Mouse (Mus musculus) midbrain, embryonic 12.5 days (tissue): ENCODE measurements around the gene Nars2. TPM values are rescaled to one million over a fixed set of nuclear protein-coding genes. Genes with fewer than 3 reads are reported as not detected.

Experiments
- ATAC-seq: fragments of 200-750 bp; cut with Nextera tagmentation; 2 replicates; pipeline ENCODE4 v1.8.0; 2017; ENCODE audit warnings: low read depth, moderate TSS enrichment, moderate library complexity; ENCODE audit not compliant: low FRiP score
- H3K27ac ChIP-seq: fragments of 300-500 bp; sonication (generic); replicated peaks from 2 replicates; pipeline ENCODE4 v1.5.1; 2016; ENCODE audit warnings: mild to moderate bottlenecking
- H3K27me3 ChIP-seq: fragments of 300-500 bp; sonication (generic); 2 replicates; pipeline ENCODE4 v1.6.1; 2016; ENCODE audit warnings: mild to moderate bottlenecking
- H3K36me3 ChIP-seq: fragments of 300-500 bp; sonication (generic); 2 replicates; pipeline ENCODE4 v1.6.1; 2016
- H3K4me1 ChIP-seq: fragments of 300-500 bp; sonication (generic); 2 replicates; pipeline ENCODE4 v1.6.1; 2016
- H3K4me2 ChIP-seq: fragments of 300-500 bp; sonication (generic); replicated peaks from 2 replicates; pipeline ENCODE4 v1.6.1; 2016; ENCODE audit warnings: mild to moderate bottlenecking, moderate library complexity
- H3K4me3 ChIP-seq: fragments of 300-500 bp; sonication (generic); 2 replicates; pipeline ENCODE4 v1.5.1; 2016; ENCODE audit warnings: mild to moderate bottlenecking
- H3K9ac ChIP-seq: fragments of 300-500 bp; sonication (generic); replicated peaks from 2 replicates; pipeline ENCODE4 v1.6.1; 2016; ENCODE audit warnings: mild to moderate bottlenecking, moderate library complexity
- H3K9me3 ChIP-seq: fragments of 300-500 bp; sonication (generic); 2 replicates; pipeline ENCODE4 v1.6.1; 2016; ENCODE audit warnings: mild to moderate bottlenecking
- WGBS: fragments of 180-500 bp; shearing (Covaris S2); methylation state at CpG from one replicate; pipeline ENCODE4 v1.1.7; 2016; 5-methylcytosine and 5-hydroxymethylcytosine counted together
- polyA plus RNA-seq: library from polyadenylated mRNA; unstranded; fragments of >200 nt; fragmentation: Nextera tagmentation; extraction: Ambion mirVana; gene quantifications from 2 replicates; pipeline ENCODE4 v1.2.1, GENCODE M21; 2016

The Nars2 gene
- polyA plus RNA-seq, 1 experiment from 2014 or later, result 23.9 TPM

GRCm38 (mm10) chr7:97029151-97029550 lies 77.8 kb downstream of the Nars2 start:
- 95% methylated on average over 10 of the region's 10 CpGs for WGBS
- Histone ChIP-seq H3K27ac (no peak overlapping the region), H3K4me2 (no peak overlapping the region), H3K9ac (no peak overlapping the region), H3K36me3 (peaks cover 3% of the 10 kb centered on the region; the same call in 1 of the 2 replicates), H3K9me3 (no peaks in the 10 kb centered on the region), H3K4me3 (no peak overlapping the region), H3K4me1 (no peaks in the 10 kb centered on the region), H3K27me3 (no peaks in the 10 kb centered on the region)
- no peak for ATAC-seq

DNA sequence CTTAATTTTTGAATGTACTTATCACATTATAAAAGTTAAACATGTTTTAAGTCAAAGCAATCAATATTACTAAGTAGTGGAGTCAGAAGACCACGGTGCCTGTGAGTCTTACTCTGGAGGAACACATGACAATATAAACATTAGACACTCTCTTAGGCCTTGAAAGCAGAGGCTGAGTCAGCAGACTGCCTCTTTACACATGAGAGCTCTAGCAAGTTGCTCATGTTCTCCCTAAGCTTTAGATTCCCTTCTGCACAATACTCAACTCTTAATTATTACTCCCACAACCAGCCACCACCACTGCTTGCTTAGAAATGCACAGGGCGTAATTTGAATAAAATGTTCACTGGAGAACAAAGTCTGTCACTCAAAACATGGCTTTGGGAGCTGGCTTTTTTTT lies 81.1 kb downstream of the Nars2 start:
- 91% methylated on average over 2 of the region's 2 CpGs for WGBS
- no peak overlapping the region for H3K9ac ChIP-seq
- no peaks in the 10 kb centered on the region for H3K4me1 ChIP-seq
- no peak overlapping the region for H3K4me2 ChIP-seq
- no peak overlapping the region for H3K4me3 ChIP-seq
- H3K36me3 ChIP-seq, result 0 out of 2 replicates have a peak, but pooled peaks cover 3% of the 10 kb centered on the region
- no peak overlapping the region for H3K27ac ChIP-seq
- H3K9me3 ChIP-seq, result no peaks in the 10 kb centered on the region
- no peaks in the 10 kb centered on the region for H3K27me3 ChIP-seq
- ATAC-seq, result no peak

GRCm38 (mm10) chr7:97039641-97040040 lies 88.3 kb downstream of the Nars2 start:
- WGBS, result 70% methylated on average over 4 of the region's 4 CpGs
- Histone ChIP-seq H3K9me3 (no peaks in the 10 kb centered on the region), H3K4me2 (no peak overlapping the region), H3K27me3 (no peaks in the 10 kb centered on the region), H3K9ac (no peak overlapping the region), H3K27ac (no peak overlapping the region), H3K4me3 (no peak overlapping the region), H3K4me1 (no peaks in the 10 kb centered on the region), H3K36me3 (0 out of 2 replicates have a peak, but pooled peaks cover 3% of the 10 kb centered on the region)
- ATAC-seq, result no peak

DNA sequence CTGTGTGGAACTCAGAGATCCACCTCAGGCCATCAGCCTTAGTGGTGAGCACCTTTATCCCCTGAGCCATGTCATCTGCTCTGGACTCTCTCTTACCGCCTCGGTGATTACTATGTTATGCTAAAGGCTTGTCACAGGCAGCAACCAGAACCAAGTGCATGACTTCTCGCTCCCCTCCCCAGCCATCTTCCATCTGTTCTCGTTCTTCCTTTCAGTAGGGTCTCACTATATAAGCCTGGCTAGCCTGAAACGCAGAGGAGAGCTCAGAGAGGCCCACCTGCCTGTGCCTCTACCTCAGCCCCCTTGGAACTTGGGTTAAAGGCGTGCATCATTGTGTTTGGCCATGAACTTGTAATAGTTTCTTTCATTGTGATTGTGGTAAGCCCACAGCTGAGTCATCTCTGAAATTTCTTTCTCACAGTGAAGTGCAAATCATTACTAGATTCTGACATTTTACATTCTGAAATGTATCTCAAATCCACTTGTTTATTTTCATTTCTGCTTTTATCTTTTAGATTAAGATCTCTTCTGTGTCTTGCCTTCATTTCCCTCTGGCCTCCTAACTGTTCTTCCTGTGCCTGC lies 90.7 kb downstream of the Nars2 start:
- Histone ChIP-seq H3K4me1 (no peaks in the 10 kb centered on the region), H3K36me3 (0 out of 2 replicates have a peak, but pooled peaks cover 3% of the 10 kb centered on the region), H3K4me2 (no peak overlapping the region), H3K9ac (no peak overlapping the region), H3K27ac (no peak overlapping the region), H3K9me3 (no peaks in the 10 kb centered on the region), H3K27me3 (no peaks in the 10 kb centered on the region), H3K4me3 (no peak overlapping the region)
- no peak for ATAC-seq
- WGBS, result 94% methylated on average over 6 of the region's 6 CpGs

DNA sequence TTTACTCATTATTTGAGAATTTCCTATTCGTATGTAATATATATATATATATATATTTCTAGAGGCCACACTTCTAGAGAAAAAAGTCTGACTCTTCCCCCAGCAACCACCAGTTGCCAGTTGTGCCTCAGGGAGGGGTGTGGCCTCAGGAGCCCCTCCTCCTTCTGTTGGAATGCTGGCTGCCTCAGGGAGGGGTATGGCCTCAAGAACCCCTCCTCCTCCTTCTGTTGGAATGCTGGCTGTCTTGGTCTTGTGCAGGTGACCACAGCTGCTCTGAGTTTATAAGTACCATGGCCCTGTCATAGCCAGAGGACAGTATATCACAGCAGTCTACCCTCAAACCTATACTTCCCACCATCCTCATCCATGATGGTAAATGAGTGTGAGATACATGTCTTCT lies 91.7 kb downstream of the Nars2 start:
- WGBS, result 84% methylated on average over 1 of the region's 1 CpGs
- Histone ChIP-seq H3K4me2 (no peak overlapping the region), H3K4me1 (no peaks in the 10 kb centered on the region), H3K9me3 (no peaks in the 10 kb centered on the region), H3K9ac (no peak overlapping the region), H3K27me3 (no peaks in the 10 kb centered on the region), H3K36me3 (0 out of 2 replicates have a peak, but pooled peaks cover 3% of the 10 kb centered on the region), H3K4me3 (no peak overlapping the region), H3K27ac (no peak overlapping the region)
- ATAC-seq, result no peak

GRCm38 (mm10) chr7:97060966-97061365 lies 109.7 kb downstream of the Nars2 start:
- Histone ChIP-seq H3K9ac (no peak overlapping the region), H3K36me3 (no peaks in the 10 kb centered on the region), H3K4me3 (no peak overlapping the region), H3K4me1 (no peaks in the 10 kb centered on the region), H3K27me3 (no peaks in the 10 kb centered on the region), H3K4me2 (no peak overlapping the region), H3K27ac (no peak overlapping the region), H3K9me3 (no peaks in the 10 kb centered on the region)
- WGBS, result 97% methylated on average over 2 of the region's 2 CpGs
- no peak for ATAC-seq

GRCm38 (mm10) chr7:97071512-97071911 lies 120.2 kb downstream of the Nars2 start:
- Histone ChIP-seq H3K9ac (no peak overlapping the region), H3K9me3 (no peaks in the 10 kb centered on the region), H3K36me3 (no peaks in the 10 kb centered on the region), H3K4me3 (no peak overlapping the region), H3K27ac (no peak overlapping the region), H3K4me1 (no peaks in the 10 kb centered on the region), H3K27me3 (no peaks in the 10 kb centered on the region), H3K4me2 (no peak overlapping the region)
- no peak for ATAC-seq
- WGBS, result 92% methylated on average over 3 of the region's 3 CpGs

- Histone ChIP-seq H3K9me3 (no peaks in the 10 kb centered on the region), H3K36me3 (no peaks in the 10 kb centered on the region), H3K27ac (no peak overlapping the region), H3K4me1 (no peaks in the 10 kb centered on the region), H3K9ac (no peak overlapping the region), H3K4me2 (no peak overlapping the region), H3K27me3 (no peaks in the 10 kb centered on the region), H3K4me3 (no peak overlapping the region)
- ATAC-seq, result no peak
- WGBS, result 82% methylated on average over 5 of the region's 5 CpGs
These were observed 120.8 kb downstream of the Nars2 start for GRCm38 (mm10) chr7:97072061-97072460.

DNA sequence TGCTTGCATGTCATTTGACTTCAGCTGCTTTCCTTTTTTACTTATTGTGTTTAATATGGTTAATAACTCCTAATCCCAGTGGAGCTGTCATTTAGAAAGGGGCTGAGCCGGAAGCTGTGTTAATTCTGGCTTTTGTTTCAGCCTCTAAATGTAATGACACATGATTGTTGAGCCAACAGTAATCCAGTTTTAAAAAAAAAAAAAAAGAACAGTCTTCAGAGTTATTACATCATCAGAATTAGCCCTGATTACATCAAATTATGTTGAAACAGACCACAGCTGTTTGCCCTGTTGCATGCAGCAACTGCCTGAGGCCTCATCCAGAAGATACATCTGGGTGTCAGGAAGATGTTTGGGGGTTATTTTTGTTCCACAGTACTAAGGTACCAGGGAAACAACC lies 123.7 kb downstream of the Nars2 start:
- 79% methylated on average over 1 of the region's 1 CpGs for WGBS
- ATAC-seq, result no peak
- H3K4me2 ChIP-seq, result no peak overlapping the region

DNA sequence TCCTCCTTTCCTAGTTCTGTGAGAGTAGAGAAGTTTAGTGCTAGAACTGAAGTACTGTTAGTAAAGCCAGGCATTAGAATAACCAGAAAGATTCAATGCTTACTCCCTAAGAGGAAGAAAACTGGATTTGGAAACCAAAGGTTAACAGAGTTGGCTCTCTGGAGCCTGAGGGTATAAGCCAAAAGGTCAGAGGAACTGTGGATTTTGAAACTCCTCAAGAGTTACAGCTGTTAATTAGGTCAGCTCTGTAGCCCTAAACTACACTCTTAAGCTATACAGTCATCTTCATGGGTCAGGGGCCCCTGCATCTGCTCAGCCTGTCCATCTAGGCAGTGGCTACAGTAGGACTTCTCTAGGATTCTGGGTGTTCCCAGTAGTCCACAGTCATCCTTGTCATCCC lies 125.7 kb downstream of the Nars2 start:
- no peak overlapping the region for H3K4me3 ChIP-seq
- H3K9ac ChIP-seq, result no peak overlapping the region
- no peaks in the 10 kb centered on the region for H3K9me3 ChIP-seq
- H3K4me1 ChIP-seq, result no peaks in the 10 kb centered on the region
- H3K27me3 ChIP-seq, result no peaks in the 10 kb centered on the region
- H3K4me2 ChIP-seq, result no peak overlapping the region
- no peaks in the 10 kb centered on the region for H3K36me3 ChIP-seq
- H3K27ac ChIP-seq, result no peak overlapping the region
- no peak for ATAC-seq

More for the DNA sequence above, 123.7 kb downstream of the Nars2 start:
- Histone ChIP-seq H3K27me3 (no peaks in the 10 kb centered on the region), H3K4me1 (no peaks in the 10 kb centered on the region), H3K4me3 (no peak overlapping the region), H3K36me3 (no peaks in the 10 kb centered on the region), H3K27ac (no peak overlapping the region), H3K9me3 (no peaks in the 10 kb centered on the region), H3K9ac (no peak overlapping the region)

DNA sequence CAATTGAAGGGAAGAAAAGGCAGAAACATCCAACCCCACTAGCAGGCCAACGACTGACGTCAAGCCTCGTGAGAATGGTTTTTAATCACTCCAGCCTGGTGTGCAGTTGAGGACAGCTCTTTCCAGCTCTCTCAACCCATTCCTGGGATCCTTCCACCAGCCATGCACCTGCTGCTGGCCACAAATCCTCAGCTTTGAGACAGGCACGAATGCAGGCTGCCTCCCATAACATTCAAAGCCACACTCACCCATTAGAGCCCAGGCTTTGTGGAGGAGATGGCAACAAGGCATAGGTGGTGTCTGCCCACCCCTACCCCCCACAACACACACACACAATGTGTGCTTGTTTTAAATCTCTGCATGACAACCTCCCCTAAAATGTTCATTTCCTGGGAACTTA lies 127.4 kb downstream of the Nars2 start:
- Histone ChIP-seq H3K4me3 (no peak overlapping the region), H3K36me3 (no peaks in the 10 kb centered on the region), H3K27ac (no peak overlapping the region), H3K27me3 (0 out of 2 replicates have a peak, but pooled peaks cover 2% of the 10 kb centered on the region), H3K9ac (no peak overlapping the region), H3K9me3 (no peaks in the 10 kb centered on the region), H3K4me2 (no peak overlapping the region), H3K4me1 (peaks cover 13% of the 10 kb centered on the region)
- 52% methylated on average over 4 of the region's 4 CpGs for WGBS
- ATAC-seq, result no peak

GRCm38 (mm10) chr7:97079145-97079544 lies 127.8 kb downstream of the Nars2 start:
- H3K4me3 ChIP-seq, result no peak overlapping the region
- H3K27ac ChIP-seq, result no peak overlapping the region
- 15% methylated on average over 6 of the region's 6 CpGs for WGBS
- no peak for ATAC-seq
- H3K36me3 ChIP-seq, result no peaks in the 10 kb centered on the region
- H3K27me3 ChIP-seq, result 0 out of 2 replicates have a peak, but pooled peaks cover 2% of the 10 kb centered on the region
- no peak overlapping the region for H3K9ac ChIP-seq
- H3K9me3 ChIP-seq, result no peaks in the 10 kb centered on the region
- H3K4me1 ChIP-seq, result peaks cover 13% of the 10 kb centered on the region
- no peak overlapping the region for H3K4me2 ChIP-seq
